Mouse (Mus musculus) CD8-positive naive resting alpha-beta T cell, adult 2 months (primary cell): ENCODE results near the gene Desi2.
"Not testable (repeated sequence)": the region's sequence is repeated elsewhere in the genome, so short reads cannot be mapped to it uniquely, and the experiment has no call there.

Experiments used
- DNase-seq, 2 experiments: peaks; one replicate each; pipeline ENCODE4 v3.0.0; 2022; ENCODE audit warnings: low read depth in 2 of 2, low spot score in 2 of 2

Desi2 gene

GRCm38 (mm10) chr1:178256351-178256750 is 69.1 kb downstream of the Desi2 start:
- no peak for DNase-seq

GRCm38 (mm10) chr1:178258821-178259220 is 71.6 kb downstream of the Desi2 start:
- DNase-seq, result no peak

GRCm38 (mm10) chr1:178265381-178265780 is 78.2 kb downstream of the Desi2 start:
- not testable (repeated sequence) for DNase-seq

- no peak for DNase-seq
Measured at GRCm38 (mm10) chr1:178270635-178271034, 83.4 kb downstream of the Desi2 start.

DNA sequence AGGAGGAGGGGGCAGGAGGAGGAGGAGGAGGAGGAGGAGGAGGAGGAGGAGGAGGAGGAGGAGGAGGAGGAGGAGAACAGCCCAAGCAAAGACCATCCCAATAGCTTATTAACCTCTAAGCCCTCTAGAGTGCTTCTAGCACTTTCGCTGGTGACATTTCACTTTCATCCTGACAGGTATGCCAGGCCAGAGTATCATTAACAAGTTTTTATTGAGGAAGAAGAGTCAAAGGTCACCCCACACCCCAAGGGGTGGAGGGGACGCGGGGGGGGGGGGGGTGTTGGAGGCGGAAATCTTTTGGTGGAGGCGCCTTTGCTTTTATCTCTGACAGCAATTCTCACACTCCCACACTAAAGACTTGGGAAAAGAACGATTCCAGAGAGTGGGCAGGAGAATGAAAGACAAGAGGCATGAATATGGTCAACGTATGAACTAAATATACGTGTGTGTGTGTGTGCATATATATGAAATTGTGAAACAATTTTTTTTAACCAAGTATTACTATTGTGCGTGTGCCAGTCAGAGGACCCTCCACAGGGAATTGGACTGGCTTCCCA is 88.0 kb downstream of the Desi2 start:
- DNase-seq, result no peak

- DNase-seq, result no peak
Measured at GRCm38 (mm10) chr1:178275738-178276053, 88.5 kb downstream of the Desi2 start.

GRCm38 (mm10) chr1:178276054-178276911 is 89.1 kb downstream of the Desi2 start:
- DNase-seq, result no peak

DNA sequence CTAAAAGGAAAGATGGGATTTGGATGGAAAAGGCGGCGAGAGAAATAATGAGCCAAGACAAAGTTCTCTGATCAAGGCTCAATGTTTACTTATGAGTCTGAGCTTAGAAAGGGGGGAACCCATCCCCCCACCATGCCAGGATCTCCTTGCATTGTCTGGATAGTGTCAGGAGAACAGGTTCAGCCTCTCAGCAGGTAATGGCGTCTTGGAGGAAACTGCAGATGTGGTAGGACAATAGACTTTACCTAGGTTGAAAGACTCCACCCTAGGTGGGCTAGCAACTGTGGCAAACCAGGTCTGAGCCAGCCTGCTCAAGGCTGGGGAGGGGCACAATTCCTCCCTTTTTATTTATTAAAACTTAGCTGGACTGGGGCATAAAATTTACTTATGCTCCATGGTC is 96.1 kb downstream of the Desi2 start:
- not testable (repeated sequence) for DNase-seq

DNA sequence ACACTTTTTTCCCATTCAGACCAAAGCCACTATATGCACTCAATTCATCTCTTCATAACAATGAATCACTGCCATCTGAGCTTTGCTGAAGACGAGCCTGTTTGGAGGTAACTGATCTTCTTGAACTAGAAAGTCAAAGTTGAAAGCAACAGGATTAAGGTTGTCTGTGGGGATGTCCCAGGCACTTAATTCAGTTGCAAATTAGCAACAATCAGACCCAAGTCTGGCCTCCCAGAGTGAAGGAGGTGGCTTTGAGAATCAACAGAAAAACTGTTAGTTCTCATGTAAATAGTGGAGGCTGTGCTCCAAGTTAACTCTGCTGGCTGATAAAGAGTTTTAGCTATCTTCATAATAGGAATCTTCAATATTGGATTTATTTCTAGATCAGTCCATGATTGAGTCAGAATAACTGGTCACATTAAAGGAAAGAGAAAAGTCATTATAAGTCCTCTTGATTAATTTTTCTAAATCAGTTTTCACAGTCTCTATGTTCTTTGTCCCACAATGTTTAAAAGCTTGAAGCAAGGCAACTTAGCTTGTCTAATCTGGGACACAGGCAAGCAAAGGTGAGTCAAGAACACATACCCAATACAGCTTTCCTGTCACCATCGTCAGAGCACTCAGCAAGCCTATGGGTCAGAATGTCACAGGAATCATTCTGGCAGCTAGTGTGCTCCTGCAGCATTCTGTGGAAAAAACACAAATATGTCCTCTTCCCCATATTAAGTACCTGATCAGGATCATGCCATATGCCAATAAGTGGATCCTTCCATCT is 96.9 kb downstream of the Desi2 start:
- DNase-seq, result no peak

GRCm38 (mm10) chr1:178287601-178288176 is 100.5 kb downstream of the Desi2 start:
- no peak for DNase-seq

GRCm38 (mm10) chr1:178291716-178292115 is 104.5 kb downstream of the Desi2 start:
- no peak for DNase-seq

DNA sequence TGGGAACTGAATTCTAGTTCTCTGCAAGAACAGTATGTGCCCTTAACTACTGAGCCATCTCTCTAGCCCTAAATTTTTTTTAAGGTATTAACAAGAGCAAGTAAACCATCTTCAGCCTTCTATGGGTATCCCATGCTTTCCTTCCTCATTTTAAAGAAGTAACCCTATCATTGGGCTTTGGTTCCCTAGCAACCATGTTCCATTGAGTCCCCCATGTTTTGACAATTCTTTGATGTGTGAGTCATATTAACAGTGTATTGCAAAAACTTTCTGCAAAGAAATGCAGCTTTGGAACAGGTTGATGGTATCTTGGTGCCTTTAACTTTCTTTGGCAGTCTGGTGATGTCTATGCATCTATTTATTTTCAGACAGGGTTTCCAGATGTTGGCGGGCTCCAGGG is 106.8 kb downstream of the Desi2 start:
- no peak for DNase-seq

- not testable (repeated sequence) for DNase-seq
Measured at GRCm38 (mm10) chr1:178301261-178301660, 114.0 kb downstream of the Desi2 start.

- DNase-seq, result peak; percentile 63 to 69
Measured at GRCm38 (mm10) chr1:178303425-178303824, 116.2 kb downstream of the Desi2 start.
